Mouse (Mus musculus): Measurements from ENCODE around the gene Fam53b. TPM values are rescaled to one million over a fixed set of nuclear protein-coding genes. Genes with fewer than 3 reads are reported as not detected.

Gene Fam53b
- polyA plus RNA-seq, 1 experiment from 2014 or later = 15.4 TPM

DNA sequence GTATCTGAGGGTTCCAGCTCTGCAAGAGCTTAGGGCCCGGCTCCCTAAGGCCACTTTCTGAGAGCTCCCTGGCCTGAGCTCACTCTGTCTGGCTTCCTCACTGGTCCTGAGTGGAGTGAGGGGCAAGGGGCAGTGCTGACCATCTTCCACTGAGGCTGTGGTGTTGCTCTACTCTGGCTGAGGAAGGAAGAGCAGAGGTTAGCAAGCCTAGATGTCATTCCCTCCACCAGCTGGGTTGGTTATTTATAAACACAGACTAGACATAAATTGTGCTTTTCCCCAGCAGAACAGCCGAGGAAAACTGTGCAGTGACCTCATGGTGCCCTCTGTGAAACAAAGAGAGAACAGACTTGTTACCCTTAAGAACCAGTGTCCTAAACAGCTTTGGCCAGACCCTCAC lies 125.8 kb downstream of the Fam53b start:
- no peaks in the 10 kb centered on the region for H3K36me3 ChIP-seq (replicated peaks)
- WGBS = 66% methylated on average over 2 of the region's 2 CpGs
- H3K27ac ChIP-seq = no peak overlapping the region
- H3K4me1 ChIP-seq = no peaks in the 10 kb centered on the region
- H3K4me2 ChIP-seq = no peak overlapping the region
- ATAC-seq (replicated peaks) = no peak
- H3K4me3 ChIP-seq = no peak overlapping the region
- no peaks in the 10 kb centered on the region for H3K27me3 ChIP-seq (replicated peaks)
- H3K9ac ChIP-seq = no peak overlapping the region
- no peaks in the 10 kb centered on the region for H3K9me3 ChIP-seq

GRCm38 (mm10) chr7:132686515-132686914 lies 127.2 kb downstream of the Fam53b start:
- Histone ChIP-seq H3K4me1 (no peaks in the 10 kb centered on the region), H3K27ac (no peak overlapping the region), H3K27me3 (replicated peaks) (no peaks in the 10 kb centered on the region), H3K4me2 (no peak overlapping the region), H3K4me3 (no peak overlapping the region), H3K36me3 (replicated peaks) (no peaks in the 10 kb centered on the region), H3K9ac (no peak overlapping the region), H3K9me3 (no peaks in the 10 kb centered on the region)
- 90% methylated on average over 3 of the region's 3 CpGs for WGBS
- no peak for ATAC-seq (replicated peaks)

DNA sequence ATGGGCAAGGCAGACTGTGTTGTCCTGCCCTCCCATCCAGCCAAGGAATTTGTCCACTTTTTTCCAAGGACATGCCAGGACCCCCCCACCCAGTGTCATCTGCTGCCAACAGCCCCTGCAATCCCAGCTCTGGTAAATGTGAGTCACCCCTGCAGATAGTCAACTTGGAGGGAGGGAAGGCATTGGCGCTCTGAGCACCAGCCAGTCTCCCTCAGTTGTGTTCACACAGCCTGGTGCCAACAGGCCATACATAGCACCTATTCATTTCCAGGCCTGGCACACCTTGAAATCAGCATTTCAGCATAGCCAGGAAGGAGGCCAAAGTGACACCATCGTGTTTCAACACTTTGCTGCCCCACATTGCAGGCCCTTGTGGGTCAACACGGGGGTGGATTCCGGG lies 129.8 kb downstream of the Fam53b start:
- no peak overlapping the region for H3K27ac ChIP-seq
- 92% methylated on average over 4 of the region's 4 CpGs for WGBS
- no peaks in the 10 kb centered on the region for H3K9me3 ChIP-seq
- H3K36me3 ChIP-seq (replicated peaks) = no peaks in the 10 kb centered on the region
- no peak overlapping the region for H3K9ac ChIP-seq
- no peak overlapping the region for H3K4me3 ChIP-seq
- H3K4me1 ChIP-seq = no peaks in the 10 kb centered on the region
- no peak overlapping the region for H3K4me2 ChIP-seq
- no peaks in the 10 kb centered on the region for H3K27me3 ChIP-seq (replicated peaks)
- ATAC-seq (replicated peaks) = no peak

GRCm38 (mm10) chr7:132682901-132683300 lies 130.8 kb downstream of the Fam53b start:
- no peak for ATAC-seq (replicated peaks)
- Histone ChIP-seq H3K27me3 (replicated peaks) (no peaks in the 10 kb centered on the region), H3K4me1 (no peaks in the 10 kb centered on the region), H3K9ac (no peak overlapping the region), H3K9me3 (no peaks in the 10 kb centered on the region), H3K27ac (no peak overlapping the region), H3K4me3 (no peak overlapping the region), H3K4me2 (no peak overlapping the region), H3K36me3 (replicated peaks) (no peaks in the 10 kb centered on the region)
- WGBS = 79% methylated on average over 3 of the region's 3 CpGs

GRCm38 (mm10) chr7:132682336-132682735 lies 131.3 kb downstream of the Fam53b start:
- no peak overlapping the region for H3K9ac ChIP-seq
- no peak overlapping the region for H3K27ac ChIP-seq
- no peaks in the 10 kb centered on the region for H3K27me3 ChIP-seq (replicated peaks)
- no peak overlapping the region for H3K4me2 ChIP-seq
- ATAC-seq (replicated peaks) = no peak
- no peaks in the 10 kb centered on the region for H3K9me3 ChIP-seq
- H3K4me3 ChIP-seq = no peak overlapping the region
- WGBS = 94% methylated on average over 3 of the region's 3 CpGs
- no peaks in the 10 kb centered on the region for H3K4me1 ChIP-seq
- H3K36me3 ChIP-seq (replicated peaks) = no peaks in the 10 kb centered on the region

DNA sequence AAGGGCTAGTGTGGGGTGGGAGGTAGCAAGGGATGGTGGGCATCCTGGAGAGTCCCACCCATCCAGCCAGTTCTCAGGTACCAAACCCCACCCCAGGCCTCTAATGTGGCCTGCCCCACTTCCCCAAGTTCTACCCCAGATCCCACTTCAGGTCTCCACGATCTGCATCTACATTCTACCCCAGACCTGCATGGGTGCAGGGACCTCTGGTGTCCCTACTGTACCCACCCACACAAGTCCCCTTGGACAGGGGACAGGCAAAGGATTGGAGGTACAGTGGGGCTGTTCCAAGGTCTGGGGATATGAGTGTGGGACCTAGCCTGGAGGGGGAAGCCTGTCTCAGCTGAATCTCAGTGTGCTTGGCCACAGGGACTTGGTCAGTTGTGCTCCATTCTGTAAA lies 131.9 kb downstream of the Fam53b start:
- H3K4me1 ChIP-seq = no peaks in the 10 kb centered on the region
- H3K27me3 ChIP-seq (replicated peaks) = no peaks in the 10 kb centered on the region
- ATAC-seq (replicated peaks) = no peak
- H3K27ac ChIP-seq = no peak overlapping the region
- H3K36me3 ChIP-seq (replicated peaks) = no peaks in the 10 kb centered on the region
- WGBS = 94% methylated on average over 1 of the region's 1 CpGs
- H3K9ac ChIP-seq = no peak overlapping the region
- H3K4me3 ChIP-seq = no peak overlapping the region
- H3K9me3 ChIP-seq = no peaks in the 10 kb centered on the region
- no peak overlapping the region for H3K4me2 ChIP-seq

GRCm38 (mm10) chr7:132681296-132681695 lies 132.4 kb downstream of the Fam53b start:
- ATAC-seq (replicated peaks) = no peak
- no peaks in the 10 kb centered on the region for H3K4me1 ChIP-seq
- H3K4me3 ChIP-seq = no peak overlapping the region
- H3K9me3 ChIP-seq = no peaks in the 10 kb centered on the region
- WGBS = 85% methylated on average over 11 of the region's 11 CpGs
- H3K27me3 ChIP-seq (replicated peaks) = no peaks in the 10 kb centered on the region
- H3K27ac ChIP-seq = no peak overlapping the region
- no peaks in the 10 kb centered on the region for H3K36me3 ChIP-seq (replicated peaks)
- H3K9ac ChIP-seq = no peak overlapping the region
- no peak overlapping the region for H3K4me2 ChIP-seq

GRCm38 (mm10) chr7:132679549-132679948 lies 134.1 kb downstream of the Fam53b start:
- 84% methylated on average over 6 of the region's 6 CpGs for WGBS
- H3K4me3 ChIP-seq = no peak overlapping the region
- no peaks in the 10 kb centered on the region for H3K9me3 ChIP-seq
- H3K4me2 ChIP-seq = no peak overlapping the region
- no peaks in the 10 kb centered on the region for H3K27me3 ChIP-seq (replicated peaks)
- no peak overlapping the region for H3K9ac ChIP-seq
- no peaks in the 10 kb centered on the region for H3K4me1 ChIP-seq
- H3K36me3 ChIP-seq (replicated peaks) = no peaks in the 10 kb centered on the region
- H3K27ac ChIP-seq = no peak overlapping the region
- ATAC-seq (replicated peaks) = no peak

GRCm38 (mm10) chr7:132679117-132679516 lies 134.6 kb downstream of the Fam53b start:
- H3K9me3 ChIP-seq = no peaks in the 10 kb centered on the region
- H3K4me2 ChIP-seq = no peak overlapping the region
- no peak overlapping the region for H3K9ac ChIP-seq
- no peak overlapping the region for H3K4me3 ChIP-seq
- no peaks in the 10 kb centered on the region for H3K27me3 ChIP-seq (replicated peaks)
- H3K36me3 ChIP-seq (replicated peaks) = no peaks in the 10 kb centered on the region
- WGBS = 55% methylated on average over 4 of the region's 4 CpGs
- no peaks in the 10 kb centered on the region for H3K4me1 ChIP-seq
- no peak overlapping the region for H3K27ac ChIP-seq
- ATAC-seq (replicated peaks) = no peak

- no peak overlapping the region for H3K9ac ChIP-seq
- H3K27me3 ChIP-seq (replicated peaks) = no peaks in the 10 kb centered on the region
- H3K9me3 ChIP-seq = no peaks in the 10 kb centered on the region
- no peak for ATAC-seq (replicated peaks)
- H3K27ac ChIP-seq = no peak overlapping the region
- no peaks in the 10 kb centered on the region for H3K36me3 ChIP-seq (replicated peaks)
- H3K4me2 ChIP-seq = no peak overlapping the region
- H3K4me3 ChIP-seq = no peak overlapping the region
- no peaks in the 10 kb centered on the region for H3K4me1 ChIP-seq
- whole genome bisulfite sequencing = 86% methylated on average over 2 of the region's 2 CpGs
Measured at GRCm38 (mm10) chr7:132675922-132676321, 137.8 kb downstream of the Fam53b start.

GRCm38 (mm10) chr7:132673931-132674755 lies 139.5 kb downstream of the Fam53b start:
- H3K9ac ChIP-seq = no peak overlapping the region
- H3K9me3 ChIP-seq = no peaks in the 10 kb centered on the region
- H3K27ac ChIP-seq = no peak overlapping the region

DNA sequence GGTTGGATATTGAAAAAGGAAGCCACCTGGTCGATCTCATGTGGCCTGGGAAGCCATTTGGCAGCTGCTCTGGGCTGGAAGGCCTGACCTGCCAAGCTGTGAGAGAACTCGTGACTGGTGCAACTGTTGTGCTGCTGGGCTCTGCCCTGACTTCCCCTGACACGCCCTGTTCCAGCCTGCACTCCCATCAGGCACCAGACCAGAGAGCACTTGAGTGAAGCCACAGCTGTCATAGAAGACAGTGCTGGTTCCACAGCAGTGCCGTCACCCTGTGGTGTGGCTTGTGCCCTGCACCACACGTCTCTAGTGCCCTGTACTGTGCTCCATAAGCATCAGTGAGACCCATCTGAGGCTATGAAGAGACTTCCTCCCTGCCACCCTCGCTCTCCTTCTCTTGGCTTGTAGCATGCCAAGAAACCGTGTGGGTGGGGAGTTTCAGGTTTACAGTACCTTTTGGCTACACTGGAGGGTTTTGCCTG lies 141.2 kb downstream of the Fam53b start:
- 81% methylated on average over 7 of the region's 7 CpGs for WGBS
- H3K4me3 ChIP-seq = no peak overlapping the region
- no peaks in the 10 kb centered on the region for H3K27me3 ChIP-seq (replicated peaks)
- H3K4me1 ChIP-seq = no peaks in the 10 kb centered on the region
- no peaks in the 10 kb centered on the region for H3K36me3 ChIP-seq (replicated peaks)
- H3K27ac ChIP-seq = no peak overlapping the region
- no peaks in the 10 kb centered on the region for H3K9me3 ChIP-seq
- no peak for ATAC-seq (replicated peaks)
- H3K4me2 ChIP-seq = no peak overlapping the region
- H3K9ac ChIP-seq = no peak overlapping the region

More at GRCm38 (mm10) chr7:132673931-132674755, 139.5 kb downstream of the Fam53b start:
- Histone ChIP-seq H3K4me3 (no peak overlapping the region), H3K27me3 (replicated peaks) (no peaks in the 10 kb centered on the region), H3K4me1 (no peaks in the 10 kb centered on the region), H3K36me3 (replicated peaks) (no peaks in the 10 kb centered on the region), H3K4me2 (no peak overlapping the region)
- 55% methylated on average over 17 of the region's 17 CpGs for WGBS
- ATAC-seq (replicated peaks) = no peak

- no peak for ATAC-seq (replicated peaks)
- no peak overlapping the region for H3K27ac ChIP-seq
- H3K4me2 ChIP-seq = no peak overlapping the region
- no peak overlapping the region for H3K4me3 ChIP-seq
- H3K9me3 ChIP-seq = no peaks in the 10 kb centered on the region
- H3K9ac ChIP-seq = no peak overlapping the region
- no peaks in the 10 kb centered on the region for H3K4me1 ChIP-seq
- WGBS = 90% methylated on average over 3 of the region's 3 CpGs
- no peaks in the 10 kb centered on the region for H3K27me3 ChIP-seq (replicated peaks)
- no peaks in the 10 kb centered on the region for H3K36me3 ChIP-seq (replicated peaks)
Measured at GRCm38 (mm10) chr7:132670863-132671165, 142.9 kb downstream of the Fam53b start.

Measured in midbrain, embryonic 15.5 days (tissue).